Mouse (Mus musculus): Measurements from ENCODE around the gene Slc4a1. TPM values are rescaled to one million over a fixed set of nuclear protein-coding genes. Genes with fewer than 3 reads are reported as not detected.

The Slc4a1 gene
- polyA plus RNA-seq, 1 experiment from 2014 or later, result 20.2 TPM

GRCm38 (mm10) chr11:102371926-102372685 lies 6.1 kb upstream of the Slc4a1 start:
- Histone ChIP-seq H3K4me2 (no peak overlapping the region), H3K4me3 (replicated peaks) (no peak overlapping the region), H3K36me3 (no peaks in the 10 kb centered on the region), H3K27me3 (peaks cover 16% of the 10 kb centered on the region), H3K9ac (no peak overlapping the region), H3K27ac (no peak overlapping the region), H3K4me1 (peaks cover 26% of the 10 kb centered on the region), H3K9me3 (replicated peaks) (no peaks in the 10 kb centered on the region)
- no peak for ATAC-seq (replicated peaks; ENCODE audit: low FRiP score)
- 82% methylated on average over 12 of the region's 12 CpGs for WGBS

- Histone ChIP-seq H3K27ac (no peak overlapping the region), H3K4me1 (peaks cover 11% of the 10 kb centered on the region), H3K4me3 (replicated peaks) (no peak overlapping the region), H3K9me3 (replicated peaks) (no peaks in the 10 kb centered on the region), H3K36me3 (no peaks in the 10 kb centered on the region), H3K4me2 (no peak overlapping the region), H3K9ac (no peak overlapping the region), H3K27me3 (peaks cover 16% of the 10 kb centered on the region)
- 50% methylated on average over 7 of the region's 7 CpGs for WGBS
- ATAC-seq (replicated peaks; ENCODE audit: low FRiP score), result no peak
These were observed 4.3 kb upstream of the Slc4a1 start for GRCm38 (mm10) chr11:102370285-102370684.

- no peak overlapping the region for H3K27ac ChIP-seq
- 56% methylated on average over 4 of the region's 4 CpGs for whole genome bisulfite sequencing
- H3K9me3 ChIP-seq (replicated peaks), result no peaks in the 10 kb centered on the region
- H3K4me2 ChIP-seq, result no peak overlapping the region
- no peak overlapping the region for H3K9ac ChIP-seq
- H3K4me1 ChIP-seq, result peaks cover 7% of the 10 kb centered on the region; the same call in 1 of the 2 replicates
- peaks cover 16% of the 10 kb centered on the region for H3K27me3 ChIP-seq
- no peak for ATAC-seq (replicated peaks; ENCODE audit: low FRiP score)
- H3K4me3 ChIP-seq (replicated peaks), result no peak overlapping the region
- no peaks in the 10 kb centered on the region for H3K36me3 ChIP-seq
These were observed 3.3 kb upstream of the Slc4a1 start for GRCm38 (mm10) chr11:102369263-102369662.

- no peak overlapping the region for H3K9ac ChIP-seq
- 82% methylated on average over 5 of the region's 5 CpGs for WGBS
- H3K4me2 ChIP-seq, result no peak overlapping the region
- no peaks in the 10 kb centered on the region for H3K9me3 ChIP-seq (replicated peaks)
- peaks cover 7% of the 10 kb centered on the region; the same call in 1 of the 2 replicates for H3K4me1 ChIP-seq
- H3K27ac ChIP-seq, result no peak overlapping the region
- ATAC-seq (replicated peaks; ENCODE audit: low FRiP score), result no peak
- H3K4me3 ChIP-seq (replicated peaks), result no peak overlapping the region
- H3K27me3 ChIP-seq, result peaks cover 12% of the 10 kb centered on the region
- H3K36me3 ChIP-seq, result no peaks in the 10 kb centered on the region
These were observed 2.3 kb upstream of the Slc4a1 start for GRCm38 (mm10) chr11:102368347-102368746.

GRCm38 (mm10) chr11:102367504-102368280 lies 1.7 kb upstream of the Slc4a1 start:
- Histone ChIP-seq H3K9ac (no peak overlapping the region), H3K27me3 (peaks cover 7% of the 10 kb centered on the region), H3K4me1 (peaks cover 7% of the 10 kb centered on the region; the same call in 1 of the 2 replicates), H3K4me2 (no peak overlapping the region), H3K9me3 (replicated peaks) (no peaks in the 10 kb centered on the region), H3K4me3 (replicated peaks) (no peak overlapping the region), H3K27ac (no peak overlapping the region), H3K36me3 (no peaks in the 10 kb centered on the region)
- 67% methylated on average over 9 of the region's 9 CpGs for WGBS
- no peak for ATAC-seq (replicated peaks; ENCODE audit: low FRiP score)

GRCm38 (mm10) chr11:102365699-102366098 lies 304 bp downstream of the Slc4a1 start:
- Histone ChIP-seq H3K27me3 (no peaks in the 10 kb centered on the region), H3K27ac (no peak overlapping the region), H3K9ac (no peak overlapping the region), H3K4me2 (no peak overlapping the region), H3K4me1 (peaks cover 7% of the 10 kb centered on the region; the same call in 1 of the 2 replicates), H3K36me3 (no peaks in the 10 kb centered on the region), H3K4me3 (replicated peaks) (no peak overlapping the region), H3K9me3 (replicated peaks) (no peaks in the 10 kb centered on the region)
- whole genome bisulfite sequencing, result 43% methylated on average over 4 of the region's 4 CpGs
- no peak for ATAC-seq (replicated peaks; ENCODE audit: low FRiP score)

DNA sequence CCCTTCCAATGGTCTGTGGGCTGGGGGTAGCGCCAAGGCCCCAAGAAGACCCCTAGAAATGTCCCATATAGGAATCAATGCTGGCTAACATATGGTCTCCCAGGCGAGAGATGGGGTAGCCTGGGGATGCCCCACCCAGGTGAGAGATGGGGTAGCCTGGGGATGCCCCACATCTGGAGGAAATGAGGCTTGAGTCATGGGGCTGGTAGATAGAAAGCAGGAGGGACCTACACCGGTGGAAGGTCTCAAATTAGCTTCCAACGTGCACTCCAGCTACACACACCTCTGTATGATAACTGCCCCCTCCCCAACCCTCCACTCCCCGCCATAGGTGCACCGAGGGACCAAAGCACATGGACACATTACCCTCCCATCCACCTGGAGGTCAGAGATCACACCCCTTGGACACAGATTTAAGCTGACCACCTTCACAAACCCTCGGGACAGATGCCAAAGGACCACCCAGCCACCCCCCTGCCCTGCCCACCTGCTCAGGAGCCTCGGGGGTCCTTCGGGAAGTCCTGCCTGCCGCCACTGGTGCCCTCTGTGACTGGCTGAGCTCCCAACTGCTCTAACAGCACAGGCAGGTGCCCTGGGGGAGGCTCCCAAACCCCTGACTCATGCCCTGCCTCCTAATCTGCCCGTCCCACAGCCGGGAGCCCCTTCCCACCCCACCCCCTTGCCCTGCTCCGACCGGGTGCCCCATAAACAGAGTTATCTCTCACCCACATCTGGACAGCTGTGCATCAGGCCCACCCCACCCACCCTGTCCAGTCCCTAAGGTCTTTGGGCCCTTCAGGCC lies 1.2 kb downstream of the Slc4a1 start:
- Histone ChIP-seq H3K9me3 (replicated peaks) (no peaks in the 10 kb centered on the region), H3K4me1 (peaks cover 7% of the 10 kb centered on the region; the same call in 1 of the 2 replicates), H3K9ac (no peak overlapping the region), H3K27me3 (no peaks in the 10 kb centered on the region), H3K36me3 (no peaks in the 10 kb centered on the region), H3K27ac (no peak overlapping the region), H3K4me2 (no peak overlapping the region), H3K4me3 (replicated peaks) (no peak overlapping the region)
- peak; percentile 85 for ATAC-seq (replicated peaks; ENCODE audit: low FRiP score)
- WGBS, result 66% methylated on average over 14 of the region's 14 CpGs

DNA sequence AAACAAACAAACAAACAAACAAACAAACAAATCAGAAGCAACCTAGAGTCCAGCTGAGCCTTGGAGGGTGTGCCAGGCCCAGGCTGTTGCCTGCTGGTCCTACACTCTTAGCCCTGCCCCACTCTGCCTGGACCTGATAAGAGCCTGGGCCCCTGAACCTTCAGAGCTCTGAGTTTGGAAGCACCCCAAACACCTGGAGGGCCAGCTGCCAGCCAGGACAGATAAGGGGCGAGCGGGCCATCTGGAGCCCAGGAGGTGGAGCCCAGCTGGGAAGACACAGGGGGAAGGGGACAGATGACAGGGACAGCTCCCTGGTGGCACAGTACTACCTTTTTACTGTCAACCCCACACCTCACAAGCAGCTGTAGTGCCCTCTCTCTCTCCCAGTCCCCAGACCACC lies 2.4 kb downstream of the Slc4a1 start:
- H3K9ac ChIP-seq, result no peak overlapping the region
- no peaks in the 10 kb centered on the region for H3K27me3 ChIP-seq
- H3K36me3 ChIP-seq, result no peaks in the 10 kb centered on the region
- WGBS, result 60% methylated on average over 2 of the region's 2 CpGs
- H3K4me1 ChIP-seq, result no peaks in the 10 kb centered on the region; the same call in 1 of the 2 replicates
- H3K4me2 ChIP-seq, result no peak overlapping the region
- H3K9me3 ChIP-seq (replicated peaks), result no peaks in the 10 kb centered on the region
- no peak overlapping the region for H3K4me3 ChIP-seq (replicated peaks)
- ATAC-seq (replicated peaks; ENCODE audit: low FRiP score), result peak; percentile 79
- no peak overlapping the region for H3K27ac ChIP-seq

GRCm38 (mm10) chr11:102361776-102362495 lies 4.1 kb downstream of the Slc4a1 start:
- Histone ChIP-seq H3K4me2 (no peak overlapping the region), H3K27ac (no peak overlapping the region), H3K36me3 (no peaks in the 10 kb centered on the region), H3K27me3 (0 out of 2 replicates have a peak, but pooled peaks cover under 1% of the 10 kb centered on the region), H3K9ac (no peak overlapping the region), H3K9me3 (replicated peaks) (no peaks in the 10 kb centered on the region), H3K4me1 (0 out of 2 replicates have a peak, but pooled peaks cover under 1% of the 10 kb centered on the region), H3K4me3 (replicated peaks) (no peak overlapping the region)
- 90% methylated on average over 8 of the region's 8 CpGs for WGBS
- ATAC-seq (replicated peaks; ENCODE audit: low FRiP score), result no peak

GRCm38 (mm10) chr11:102358365-102358764 lies 7.6 kb downstream of the Slc4a1 start:
- H3K9me3 ChIP-seq (replicated peaks), result no peaks in the 10 kb centered on the region
- ATAC-seq (replicated peaks; ENCODE audit: low FRiP score), result no peak
- WGBS, result 68% methylated on average over 10 of the region's 10 CpGs

GRCm38 (mm10) chr11:102356636-102357350 lies 9.2 kb downstream of the Slc4a1 start:
- Histone ChIP-seq H3K9me3 (replicated peaks) (no peaks in the 10 kb centered on the region), H3K4me3 (replicated peaks) (no peak overlapping the region), H3K4me2 (no peak overlapping the region), H3K27ac (no peak overlapping the region), H3K36me3 (no peaks in the 10 kb centered on the region), H3K9ac (no peak overlapping the region), H3K27me3 (peaks cover 14% of the 10 kb centered on the region), H3K4me1 (peaks cover 13% of the 10 kb centered on the region)
- WGBS, result 66% methylated on average over 31 of the region's 31 CpGs
- ATAC-seq (replicated peaks; ENCODE audit: low FRiP score), result no peak

More at GRCm38 (mm10) chr11:102358365-102358764, 7.6 kb downstream of the Slc4a1 start:
- Histone ChIP-seq H3K36me3 (no peaks in the 10 kb centered on the region), H3K27me3 (peaks cover 11% of the 10 kb centered on the region; the same call in 1 of the 2 replicates), H3K4me2 (no peak overlapping the region), H3K4me1 (0 out of 2 replicates have a peak, but pooled peaks cover 2% of the 10 kb centered on the region), H3K27ac (no peak overlapping the region), H3K9ac (no peak overlapping the region), H3K4me3 (replicated peaks) (no peak overlapping the region)
